Mouse (Mus musculus): ENCODE data around the gene Sowahb. TPM values are rescaled to one million over a fixed set of nuclear protein-coding genes. Genes with fewer than 3 reads are reported as not detected.
A peak's percentile ranks its signal among the peaks of the same experiment; 100 is the strongest.

Gene Sowahb
- 0.04 TPM in 2 replicates for polyA plus RNA-seq (2015; fragmentation: Nextera tagmentation; extraction: Ambion mirVana)

DNA sequence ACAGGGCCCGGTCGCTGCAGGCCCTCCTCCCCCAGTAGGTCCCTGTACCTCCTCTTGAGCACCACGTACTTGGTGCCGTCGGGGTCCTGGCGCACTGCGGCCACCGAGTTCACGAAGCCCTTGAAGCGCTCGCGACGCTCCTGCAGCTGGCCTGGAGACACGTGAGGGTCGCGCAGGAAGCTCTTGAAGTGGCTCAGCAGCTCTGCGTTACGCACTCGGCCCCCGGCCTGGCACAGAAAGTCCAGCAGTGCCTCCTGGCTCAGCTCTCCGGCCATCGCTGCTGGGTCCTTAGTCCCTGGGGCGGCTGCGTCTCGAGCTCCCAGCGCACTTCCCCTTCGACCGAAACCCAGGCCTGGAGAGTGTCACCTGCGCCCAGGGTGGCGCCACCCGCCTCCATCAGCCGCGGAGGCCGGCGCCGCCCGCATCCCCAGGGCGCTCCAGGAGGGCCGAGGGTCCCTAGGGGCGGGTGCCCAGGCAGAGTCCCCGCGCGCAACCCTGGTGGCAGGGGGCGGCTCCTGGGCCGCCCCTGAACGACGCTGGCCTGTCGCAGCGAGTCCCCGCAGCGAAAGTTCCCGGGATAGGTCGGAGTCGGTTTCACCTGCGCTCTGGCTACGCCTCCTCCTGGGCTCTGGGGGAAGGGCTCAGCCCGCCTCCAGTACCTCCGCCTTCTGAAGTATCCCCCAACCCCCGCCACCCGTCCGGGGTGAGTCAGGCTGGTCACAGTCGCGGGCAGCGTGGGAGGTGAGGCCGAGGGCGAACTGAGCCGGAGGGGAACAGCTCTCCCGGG, at the start of gene Sowahb:
TSS of gene Sowahb (minus strand) at position 439 of the 787 bp plus-strand sequence.
- peaks cover 21% of the 10 kb centered on the region for H3K4me1 ChIP-seq
- ATAC-seq (replicated peaks): peak; percentile 84
- H3K36me3 ChIP-seq (replicated peaks): no peaks in the 10 kb centered on the region
- no peaks in the 10 kb centered on the region for H3K9me3 ChIP-seq
- peak within 1 kb of the TSS; percentile 98 for H3K4me2 ChIP-seq
- H3K27ac ChIP-seq: no peak within 1 kb of the TSS
- peaks cover 74% of the 10 kb centered on the region for H3K27me3 ChIP-seq (replicated peaks)
- H3K4me3 ChIP-seq: peak within 1 kb of the TSS; percentile 48
- under 1% methylated on average over 68 of the region's 68 CpGs for WGBS
- H3K9ac ChIP-seq: peak within 1 kb of the TSS; percentile 28

DNA sequence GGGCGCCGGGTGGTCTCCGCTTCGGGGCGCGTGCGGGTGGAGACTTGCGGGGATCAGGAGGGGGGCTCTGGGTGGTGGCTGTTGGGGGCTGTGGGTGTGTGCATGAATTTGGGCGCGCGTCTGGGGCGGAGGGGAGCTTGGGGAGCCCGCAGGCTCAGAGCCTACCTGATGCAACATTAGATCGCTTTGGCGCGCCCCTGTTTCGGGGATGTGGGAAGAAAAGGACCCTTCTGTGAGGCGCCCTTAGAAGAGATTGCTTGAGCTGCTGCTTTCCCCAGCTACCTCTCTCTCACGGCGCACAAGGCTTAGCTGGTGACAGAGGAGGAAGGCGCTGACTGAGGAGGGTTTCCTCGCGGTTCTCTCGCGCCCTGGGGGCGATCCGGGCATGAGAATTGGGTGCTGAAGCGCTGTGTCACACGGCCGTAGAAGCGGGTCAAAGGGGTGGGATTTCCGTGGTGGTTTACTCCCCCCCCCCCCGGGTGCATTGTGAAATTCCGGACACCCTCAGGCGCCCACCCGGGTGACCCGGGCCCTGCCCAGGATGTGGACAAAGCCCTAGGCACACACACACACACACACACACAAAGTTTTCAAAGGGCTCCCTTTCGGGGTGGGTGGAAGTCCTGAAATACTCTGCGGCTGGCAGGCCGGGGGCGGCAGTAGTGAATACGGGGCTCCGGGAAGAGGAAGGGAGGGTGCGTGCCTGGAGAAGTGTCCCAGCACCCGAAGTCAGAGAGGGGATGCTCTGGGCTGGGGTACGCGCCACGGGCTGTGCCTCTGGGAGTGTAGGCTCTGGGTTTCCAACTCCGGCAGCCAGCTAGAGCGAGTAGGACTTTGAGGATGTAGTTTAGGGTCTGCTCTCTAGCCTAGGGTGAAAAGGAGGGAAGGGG, 49.1 kb upstream of the Sowahb start:
- H3K9me3 ChIP-seq: no peaks in the 10 kb centered on the region
- peak overlapping the region; percentile 95 for H3K27ac ChIP-seq
- peak; percentile 67 for ATAC-seq (replicated peaks)
- H3K27me3 ChIP-seq (replicated peaks): no peaks in the 10 kb centered on the region
- peak overlapping the region; percentile 96 for H3K4me2 ChIP-seq
- H3K9ac ChIP-seq: peak overlapping the region; percentile 78
- peaks cover 44% of the 10 kb centered on the region for H3K4me1 ChIP-seq
- peak overlapping the region; percentile 83 for H3K4me3 ChIP-seq
- under 1% methylated on average over 49 of the region's 50 CpGs for WGBS
- H3K36me3 ChIP-seq (replicated peaks): no peaks in the 10 kb centered on the region

DNA sequence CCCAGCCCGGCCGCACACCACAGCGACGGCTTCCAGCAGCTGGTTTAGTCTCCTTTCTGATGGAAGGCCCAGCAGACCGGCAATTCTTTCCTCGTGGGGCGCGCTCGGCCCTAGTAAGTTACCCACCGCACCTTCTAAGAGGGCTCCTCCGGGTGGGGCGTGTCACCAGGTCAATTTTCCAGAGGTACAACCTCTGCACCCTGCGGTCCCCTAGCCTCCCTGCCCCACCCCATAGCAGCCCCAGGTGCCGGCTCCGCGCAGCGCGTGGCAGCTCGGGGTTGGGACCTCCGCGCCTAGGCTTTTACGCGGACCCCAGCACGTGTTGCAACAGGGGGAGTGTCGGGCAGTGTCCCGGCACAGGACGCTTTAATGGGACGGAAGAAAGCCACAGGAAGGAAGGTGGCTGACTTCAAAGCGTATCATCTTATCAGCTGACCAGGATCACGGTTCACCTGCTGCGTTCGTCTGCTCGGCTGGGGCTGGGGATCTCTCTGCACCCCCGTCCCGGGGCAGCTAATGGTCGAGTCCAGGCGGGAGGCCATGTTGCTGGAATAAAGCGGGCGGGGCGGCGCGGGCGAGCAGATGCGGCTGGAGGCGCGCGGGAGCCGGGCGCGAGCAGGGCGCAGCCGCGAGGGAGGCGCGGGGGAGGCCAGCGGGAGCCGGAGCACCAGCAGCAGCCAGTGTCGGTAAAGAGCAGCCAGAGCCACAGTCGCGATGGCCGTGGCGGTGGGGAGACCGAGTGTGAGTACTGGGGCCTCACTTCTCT, 48.2 kb upstream of the Sowahb start, which contains the start of gene Sept11:
TSS of gene Sept11 (plus strand) at position 581 of the 766 bp plus-strand sequence.
- H3K27ac ChIP-seq: peak within 1 kb of the TSS; percentile 95
- ATAC-seq (replicated peaks): peak; percentile 94
- no peaks in the 10 kb centered on the region for H3K27me3 ChIP-seq (replicated peaks)
- no peaks in the 10 kb centered on the region for H3K36me3 ChIP-seq (replicated peaks)
- H3K9ac ChIP-seq: peak within 1 kb of the TSS; percentile 78
- H3K4me1 ChIP-seq: peaks cover 38% of the 10 kb centered on the region
- H3K4me2 ChIP-seq: peak within 1 kb of the TSS; percentile 96
- H3K9me3 ChIP-seq: no peaks in the 10 kb centered on the region
- under 1% methylated on average over 63 of the region's 63 CpGs for WGBS
- peak within 1 kb of the TSS; percentile 83 for H3K4me3 ChIP-seq

DNA sequence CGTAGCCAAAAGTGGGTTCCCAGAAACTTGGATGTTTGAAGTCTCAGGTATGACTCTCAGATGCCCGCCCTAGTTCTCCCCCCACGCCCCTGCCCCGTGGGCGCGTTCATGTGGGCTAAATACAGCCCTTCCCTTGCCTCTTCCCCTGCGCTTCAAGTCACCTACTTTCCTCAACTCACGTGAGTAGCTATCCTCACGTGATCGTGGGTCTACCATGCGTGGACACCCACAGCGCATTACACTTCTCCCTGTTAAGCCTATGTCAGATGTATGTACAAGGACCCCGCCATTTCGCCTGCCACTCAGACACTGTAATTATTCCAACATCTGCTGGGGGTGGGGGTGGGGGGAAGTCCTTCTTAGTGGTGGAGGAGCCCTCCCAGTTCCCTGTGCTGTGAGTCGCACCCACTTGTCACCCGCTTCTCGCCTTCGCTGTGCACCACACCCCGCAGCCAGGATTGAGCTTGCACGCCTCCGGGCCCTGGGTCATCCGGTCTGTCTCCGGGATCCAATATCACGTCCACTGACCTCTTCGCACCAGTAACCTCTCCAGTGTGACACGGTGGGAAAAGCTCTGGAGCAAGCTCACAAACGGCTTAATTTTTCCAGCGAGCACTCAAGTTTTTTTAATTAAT, 47.4 kb upstream of the Sowahb start:
- WGBS: 6% methylated on average over 28 of the region's 28 CpGs
- H3K4me3 ChIP-seq: peak overlapping the region; percentile 83

DNA sequence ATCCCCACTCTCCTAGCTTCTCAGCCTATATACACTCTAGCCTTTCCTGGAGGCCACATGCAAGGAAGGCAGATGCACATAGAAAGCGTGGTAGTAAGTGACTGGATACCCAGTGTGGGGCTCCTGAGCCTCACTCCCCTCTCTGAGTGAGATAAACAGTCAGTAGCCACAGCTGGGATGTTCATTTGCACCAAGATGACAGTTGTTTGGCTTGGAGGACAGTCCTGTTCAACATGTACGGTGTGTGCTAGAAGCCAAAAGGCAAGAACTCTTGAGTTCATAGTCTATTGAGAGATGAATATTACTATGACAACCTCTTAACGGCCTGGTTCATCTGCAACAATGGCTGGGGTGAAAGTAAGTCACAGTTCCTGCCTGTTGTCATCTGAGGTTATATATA, 46.4 kb upstream of the Sowahb start:
- Histone ChIP-seq H3K9ac (no peak overlapping the region), H3K4me3 (peak overlapping the region; percentile 83; the same call in 1 of the 2 replicates), H3K4me1 (peaks cover 29% of the 10 kb centered on the region), H3K27me3 (replicated peaks) (no peaks in the 10 kb centered on the region), H3K4me2 (peak overlapping the region; percentile 96), H3K27ac (no peak overlapping the region), H3K36me3 (replicated peaks) (no peaks in the 10 kb centered on the region), H3K9me3 (no peaks in the 10 kb centered on the region)
- 60% methylated on average over 3 of the region's 3 CpGs for WGBS
- ATAC-seq (replicated peaks): no peak

More for the DNA sequence above, 47.4 kb upstream of the Sowahb start:
- Histone ChIP-seq H3K9ac (peak overlapping the region; percentile 78), H3K36me3 (replicated peaks) (no peaks in the 10 kb centered on the region), H3K27me3 (replicated peaks) (no peaks in the 10 kb centered on the region), H3K4me2 (peak overlapping the region; percentile 96), H3K27ac (peak overlapping the region; percentile 95), H3K4me1 (peaks cover 31% of the 10 kb centered on the region), H3K9me3 (no peaks in the 10 kb centered on the region)
- peak; percentile 48 for ATAC-seq (replicated peaks)

DNA sequence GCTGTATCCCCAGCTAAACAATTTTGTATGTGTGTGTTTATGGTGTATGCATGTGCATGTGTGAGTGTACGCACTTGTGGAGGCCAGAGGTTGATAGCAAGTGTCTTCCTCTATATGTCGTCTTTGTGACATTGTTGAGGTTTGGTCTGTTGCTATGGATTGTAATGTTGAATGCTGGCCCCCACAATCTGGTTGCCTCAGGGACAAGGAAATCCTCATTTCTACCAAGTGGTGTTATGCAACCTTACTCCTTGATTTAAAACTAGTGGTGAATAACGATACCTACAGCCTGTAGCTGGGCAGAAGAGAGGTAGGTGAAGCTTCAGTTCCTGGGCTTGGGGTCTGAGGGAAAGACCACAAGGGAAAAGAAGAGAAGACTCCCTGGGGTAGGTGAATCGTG, 41.1 kb upstream of the Sowahb start:
- no peak for ATAC-seq (replicated peaks)
- 86% methylated on average over 4 of the region's 4 CpGs for WGBS
- H3K4me2 ChIP-seq: no peak overlapping the region
- H3K9me3 ChIP-seq: no peaks in the 10 kb centered on the region
- H3K27me3 ChIP-seq (replicated peaks): no peaks in the 10 kb centered on the region
- no peak overlapping the region for H3K9ac ChIP-seq
- no peak overlapping the region for H3K4me3 ChIP-seq
- no peaks in the 10 kb centered on the region for H3K36me3 ChIP-seq (replicated peaks)
- H3K27ac ChIP-seq: no peak overlapping the region
- peaks cover under 1% of the 10 kb centered on the region for H3K4me1 ChIP-seq

DNA sequence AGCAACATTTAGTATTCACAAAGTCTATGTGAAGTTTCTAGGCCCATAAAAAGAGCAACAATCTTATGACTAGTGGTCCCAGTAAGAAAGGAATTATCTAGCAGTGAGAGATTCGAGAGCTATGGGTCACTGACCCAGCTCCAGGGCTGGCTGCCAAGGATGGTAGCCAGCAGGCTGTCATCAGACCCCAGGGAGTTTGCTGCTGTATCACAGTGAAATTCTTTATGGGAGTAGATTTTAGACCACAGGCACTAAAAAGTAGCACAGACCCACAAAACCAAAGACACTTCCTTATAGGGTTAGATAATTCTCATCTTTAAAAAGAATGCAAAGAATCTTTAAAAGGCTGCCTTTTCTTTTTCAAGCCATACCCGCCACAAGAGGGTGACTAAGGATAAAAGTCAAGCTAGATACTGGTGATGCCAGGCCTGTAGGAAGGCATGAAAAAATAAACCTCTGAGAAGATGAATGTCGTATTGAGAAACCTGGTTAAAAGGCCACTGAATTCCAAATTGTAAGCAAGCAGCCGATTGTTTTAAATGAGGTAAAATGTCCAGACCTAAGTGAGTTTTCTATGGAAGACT, 40.3 kb upstream of the Sowahb start:
- H3K27ac ChIP-seq: no peak overlapping the region
- H3K9ac ChIP-seq: no peak overlapping the region
- H3K36me3 ChIP-seq (replicated peaks): no peaks in the 10 kb centered on the region
- no peak overlapping the region for H3K4me2 ChIP-seq
- ATAC-seq (replicated peaks): no peak
- no peaks in the 10 kb centered on the region for H3K9me3 ChIP-seq
- no peaks in the 10 kb centered on the region for H3K4me1 ChIP-seq
- H3K4me3 ChIP-seq: no peak overlapping the region
- WGBS: 67% methylated on average over 4 of the region's 4 CpGs
- H3K27me3 ChIP-seq (replicated peaks): no peaks in the 10 kb centered on the region

DNA sequence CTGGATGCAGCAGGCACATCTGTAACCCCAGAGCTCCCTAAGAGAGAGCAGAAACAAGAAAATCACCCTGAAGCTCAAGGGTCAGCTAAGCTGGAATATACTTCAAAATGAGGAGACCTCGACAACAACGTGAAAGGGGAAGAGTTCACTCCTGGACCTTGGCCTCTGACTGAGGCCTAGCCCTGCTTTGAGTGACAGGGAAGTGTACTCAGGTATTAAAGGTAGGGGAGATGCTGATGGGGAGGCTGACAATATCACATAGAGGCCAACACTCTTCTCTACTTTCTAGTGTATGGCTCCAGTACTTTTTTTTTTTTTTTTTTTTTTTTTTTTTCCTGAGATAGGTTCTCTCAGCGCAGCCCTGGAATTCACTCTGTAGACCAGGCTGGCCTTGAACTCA, 34.8 kb upstream of the Sowahb start:
- no peaks in the 10 kb centered on the region for H3K4me1 ChIP-seq

DNA sequence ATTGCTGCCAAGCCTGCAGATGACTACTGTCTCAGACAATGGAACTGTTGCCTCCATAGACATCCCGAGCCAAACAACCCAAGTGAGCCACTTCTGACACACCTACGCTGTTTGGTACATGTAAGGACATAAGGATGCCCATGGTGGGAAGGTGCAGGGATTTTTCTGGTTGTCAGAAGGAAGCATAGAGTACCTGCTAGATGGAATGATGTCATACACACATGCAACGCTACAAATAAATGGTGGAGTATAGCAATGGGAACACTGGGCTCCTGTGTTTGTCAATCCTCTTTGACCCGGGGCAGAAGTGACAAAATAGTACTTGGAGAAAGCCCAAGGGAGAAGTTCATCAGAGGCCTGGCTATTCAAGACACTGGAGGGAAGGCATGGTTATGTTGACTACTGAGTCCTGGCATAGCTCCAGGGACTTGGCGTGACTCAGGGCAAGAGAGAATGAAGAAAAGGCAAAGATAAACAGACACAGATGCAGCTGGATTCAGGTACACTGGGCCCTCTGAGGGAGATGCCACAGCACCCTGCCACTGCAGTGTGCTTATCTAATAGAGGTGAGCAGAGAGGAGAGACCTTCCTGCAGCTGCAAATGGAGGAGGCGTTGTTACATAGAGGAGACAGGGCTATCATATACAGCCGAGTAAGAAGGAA, 33.0 kb upstream of the Sowahb start:
- no peak overlapping the region for H3K27ac ChIP-seq
- no peak overlapping the region for H3K4me2 ChIP-seq
- no peaks in the 10 kb centered on the region for H3K4me1 ChIP-seq
- H3K9me3 ChIP-seq: no peaks in the 10 kb centered on the region
- H3K27me3 ChIP-seq (replicated peaks): no peaks in the 10 kb centered on the region
- 86% methylated on average over 7 of the region's 7 CpGs for WGBS
- no peak overlapping the region for H3K9ac ChIP-seq
- ATAC-seq (replicated peaks): no peak
- H3K36me3 ChIP-seq (replicated peaks): no peaks in the 10 kb centered on the region
- H3K4me3 ChIP-seq: no peak overlapping the region

More for the DNA sequence above, 34.8 kb upstream of the Sowahb start:
- no peak overlapping the region for H3K9ac ChIP-seq
- no peak overlapping the region for H3K4me2 ChIP-seq
- H3K9me3 ChIP-seq: no peaks in the 10 kb centered on the region
- no peak overlapping the region for H3K27ac ChIP-seq
- WGBS: 92% methylated on average over 3 of the region's 3 CpGs
- H3K27me3 ChIP-seq (replicated peaks): no peaks in the 10 kb centered on the region
- H3K36me3 ChIP-seq (replicated peaks): no peaks in the 10 kb centered on the region
- H3K4me3 ChIP-seq: no peak overlapping the region
- ATAC-seq (replicated peaks): no peak

DNA sequence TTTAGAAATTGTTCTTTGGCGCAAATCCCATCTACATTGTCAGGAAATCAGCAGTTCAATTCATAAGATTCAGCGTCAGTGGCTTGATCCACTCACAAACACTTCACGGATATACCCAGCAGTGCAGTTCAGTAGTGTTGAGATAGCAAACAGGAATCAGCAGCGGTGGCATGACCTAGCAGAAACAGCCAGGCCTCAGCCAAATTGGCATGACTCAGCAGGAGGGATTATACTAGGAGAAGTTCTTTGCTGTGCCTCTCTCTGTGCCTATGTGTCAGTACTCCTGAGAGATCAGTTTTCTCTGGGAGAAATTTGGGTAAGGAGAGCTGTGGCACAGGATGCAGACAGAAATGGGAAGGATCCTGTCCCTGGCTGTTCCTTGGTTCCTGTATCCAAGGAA, 16.0 kb upstream of the Sowahb start:
- H3K27me3 ChIP-seq (replicated peaks): no peaks in the 10 kb centered on the region
- no peak overlapping the region for H3K27ac ChIP-seq
- no peaks in the 10 kb centered on the region for H3K9me3 ChIP-seq
- no peak overlapping the region for H3K9ac ChIP-seq
- WGBS: 86% methylated on average over 4 of the region's 4 CpGs
- no peaks in the 10 kb centered on the region for H3K36me3 ChIP-seq (replicated peaks)
- no peak overlapping the region for H3K4me3 ChIP-seq
- no peak for ATAC-seq (replicated peaks)
- no peaks in the 10 kb centered on the region for H3K4me1 ChIP-seq
- H3K4me2 ChIP-seq: no peak overlapping the region

Data from midbrain, embryonic 15.5 days (tissue).